Mouse (Mus musculus): Measurements from ENCODE around the gene H2-T22.
"Not testable (repeated sequence)": the region's sequence is repeated elsewhere in the genome, so short reads cannot be mapped to it uniquely, and the experiment has no call there.

DNA sequence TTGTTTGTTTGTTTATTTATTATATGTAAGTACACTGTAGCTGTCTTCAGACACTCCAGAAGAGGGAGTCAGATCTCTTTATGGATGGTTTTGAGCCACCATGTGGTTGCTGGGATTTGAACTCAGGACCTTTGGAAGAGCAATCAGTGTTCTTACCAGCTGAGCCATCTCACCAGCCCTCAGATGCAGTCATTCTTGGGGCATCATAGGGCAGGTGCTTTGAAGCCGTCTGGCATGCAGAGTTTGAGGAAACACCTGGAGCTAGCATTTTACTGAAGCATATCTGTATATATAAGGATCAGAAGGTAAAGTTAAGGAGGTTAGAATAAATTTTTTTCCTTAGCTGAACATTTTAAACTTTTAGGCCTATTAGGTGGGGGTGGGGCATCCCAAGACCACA is 43.4 kb upstream of the H2-T22 start:
- TF ChIP-seq GATA1 (IDR thresholded peaks at IDR 0.05; ENCODE audit: borderline replicate concordance, low read length); CTCF (IDR thresholded peaks at IDR 0.05; ENCODE audit: low read depth, low read length); TAL1 (conservative IDR thresholded peaks at IDR 0.05; ENCODE audit: low read depth, low read length): not testable (repeated sequence)
